Mouse (Mus musculus): ENCODE measurements around the gene Mnx1.

GRCm38 (mm10) chr5:29475041-29475440 is 3.2 kb downstream of the Mnx1 start:
- no peak for TF ChIP-seq CTCF (IDR thresholded peaks at IDR 0.05; ENCODE audit: control insufficient read depth, insufficient read depth, low read length)
- TF ChIP-seq POLR2A (IDR thresholded peaks at IDR 0.05; ENCODE audit: borderline replicate concordance, control insufficient read depth, low read depth, low read length): no peak
